Mouse (Mus musculus) right cerebral cortex, postnatal 25 days (tissue): ENCODE measurements around the gene Hmg20b.
A peak's percentile ranks its signal among the peaks of the same experiment; 100 is the strongest.

Experiments
- DNase-seq: peaks from one replicate; pipeline ENCODE4 v3.0.0; 2022

The Hmg20b gene

GRCm38 (mm10) chr10:81350351-81351063, at the start of gene Hmg20b:
Hmg20b (minus strand) TSS chr10:81350480.
- peak; percentile 100 for DNase-seq

GRCm38 (mm10) chr10:81399798-81400308, 49.6 kb upstream of the Hmg20b start:
- DNase-seq: no peak

- no peak for DNase-seq
Observed at GRCm38 (mm10) chr10:81399296-81399695, 49.0 kb upstream of the Hmg20b start.

GRCm38 (mm10) chr10:81396749-81397148, 46.5 kb upstream of the Hmg20b start:
- DNase-seq: no peak

GRCm38 (mm10) chr10:81395865-81396264, 45.6 kb upstream of the Hmg20b start:
- no peak for DNase-seq

GRCm38 (mm10) chr10:81395127-81395526, 44.8 kb upstream of the Hmg20b start:
- no peak for DNase-seq

GRCm38 (mm10) chr10:81393456-81394063, 43.3 kb upstream of the Hmg20b start:
- no peak for DNase-seq

- no peak for DNase-seq
Observed at GRCm38 (mm10) chr10:81392781-81393185, 42.5 kb upstream of the Hmg20b start, which contains the start of gene Smim24. Smim24 (plus strand) TSS chr10:81393051.

- DNase-seq: no peak
Observed at GRCm38 (mm10) chr10:81392270-81392669, 42.0 kb upstream of the Hmg20b start.

- no peak for DNase-seq
Observed at GRCm38 (mm10) chr10:81390678-81390965, 40.3 kb upstream of the Hmg20b start.

- peak; percentile 63 for DNase-seq
Observed at GRCm38 (mm10) chr10:81389801-81390677, 39.8 kb upstream of the Hmg20b start.

- DNase-seq: no peak
Observed at GRCm38 (mm10) chr10:81389373-81389772, 39.1 kb upstream of the Hmg20b start.

- DNase-seq: no peak
Observed at GRCm38 (mm10) chr10:81388505-81389055, 38.3 kb upstream of the Hmg20b start, which contains the start of gene Gm48552. Gm48552 (plus strand) TSS chr10:81389005.

GRCm38 (mm10) chr10:81387716-81388115, 37.4 kb upstream of the Hmg20b start:
- no peak for DNase-seq

GRCm38 (mm10) chr10:81385603-81386306, 35.5 kb upstream of the Hmg20b start:
- no peak for DNase-seq

- no peak for DNase-seq
Observed at GRCm38 (mm10) chr10:81384605-81384982, 34.3 kb upstream of the Hmg20b start.

GRCm38 (mm10) chr10:81383802-81384604, 33.7 kb upstream of the Hmg20b start, which contains the start of the genes Dohh and Gm48551:
Dohh (plus strand) TSS chr10:81384428.
Gm48551 (plus strand) TSS chr10:81384466.
- DNase-seq: peak; percentile 97

GRCm38 (mm10) chr10:81382039-81382438, 31.8 kb upstream of the Hmg20b start:
- no peak for DNase-seq

GRCm38 (mm10) chr10:81379809-81380378, 29.6 kb upstream of the Hmg20b start:
- DNase-seq: no peak

- no peak for DNase-seq
Observed at GRCm38 (mm10) chr10:81379183-81379553, 28.9 kb upstream of the Hmg20b start.

GRCm38 (mm10) chr10:81378553-81379182, 28.4 kb upstream of the Hmg20b start:
- DNase-seq: peak; percentile 100
